Mouse (Mus musculus) kidney, postnatal 36 days (tissue): ENCODE results near the gene Riok1.
A peak's percentile ranks its signal among the peaks of the same experiment; 100 is the strongest.

Source experiments
- DNase-seq, 2 experiments: peaks; one replicate each; pipeline ENCODE4 v3.0.0; 2021 to 2022; ENCODE audit warnings: mixed read lengths in 2 of 2

Riok1 gene

GRCm38 (mm10) chr13:38064854-38065663 lies 28.3 kb downstream of the Riok1 start:
- DNase-seq, result peak; percentile 63 to 77

- DNase-seq, result peak; percentile 37 to 58
Measured at GRCm38 (mm10) chr13:38070945-38071344, 34.1 kb downstream of the Riok1 start.

GRCm38 (mm10) chr13:38073374-38074307 lies 36.8 kb downstream of the Riok1 start:
- no peak for DNase-seq

GRCm38 (mm10) chr13:38074404-38074803 lies 37.6 kb downstream of the Riok1 start:
- DNase-seq, result no peak

- no peak for DNase-seq
Measured at GRCm38 (mm10) chr13:38077113-38077512, 40.3 kb downstream of the Riok1 start.

GRCm38 (mm10) chr13:38078836-38079235 lies 42.0 kb downstream of the Riok1 start:
- DNase-seq, result no peak

- no peak for DNase-seq
Measured at GRCm38 (mm10) chr13:38079366-38079765, 42.6 kb downstream of the Riok1 start.

GRCm38 (mm10) chr13:38080014-38080413 lies 43.2 kb downstream of the Riok1 start:
- DNase-seq, result no peak

GRCm38 (mm10) chr13:38080725-38081124 lies 43.9 kb downstream of the Riok1 start:
- no peak for DNase-seq

GRCm38 (mm10) chr13:38081161-38081560 lies 44.4 kb downstream of the Riok1 start:
- DNase-seq, result no peak

GRCm38 (mm10) chr13:38086711-38087110 lies 49.9 kb downstream of the Riok1 start:
- peak in 1 of 2 experiments; percentile 13 for DNase-seq

- DNase-seq, result peak; percentile 26 to 41
Measured at GRCm38 (mm10) chr13:38088008-38088407, 51.2 kb downstream of the Riok1 start.

- DNase-seq, result no peak
Measured at GRCm38 (mm10) chr13:38089449-38089848, 52.7 kb downstream of the Riok1 start.

GRCm38 (mm10) chr13:38089871-38090270 lies 53.1 kb downstream of the Riok1 start:
- DNase-seq, result no peak

GRCm38 (mm10) chr13:38096207-38096606 lies 59.4 kb downstream of the Riok1 start:
- DNase-seq, result no peak

- no peak for DNase-seq
Measured at GRCm38 (mm10) chr13:38103406-38103805, 66.6 kb downstream of the Riok1 start.

GRCm38 (mm10) chr13:38104501-38104900 lies 67.7 kb downstream of the Riok1 start:
- no peak for DNase-seq

GRCm38 (mm10) chr13:38109081-38109480 lies 72.3 kb downstream of the Riok1 start:
- no peak for DNase-seq
